Mouse (Mus musculus): ENCODE measurements around the gene Dock1.

Dock1 gene

DNA sequence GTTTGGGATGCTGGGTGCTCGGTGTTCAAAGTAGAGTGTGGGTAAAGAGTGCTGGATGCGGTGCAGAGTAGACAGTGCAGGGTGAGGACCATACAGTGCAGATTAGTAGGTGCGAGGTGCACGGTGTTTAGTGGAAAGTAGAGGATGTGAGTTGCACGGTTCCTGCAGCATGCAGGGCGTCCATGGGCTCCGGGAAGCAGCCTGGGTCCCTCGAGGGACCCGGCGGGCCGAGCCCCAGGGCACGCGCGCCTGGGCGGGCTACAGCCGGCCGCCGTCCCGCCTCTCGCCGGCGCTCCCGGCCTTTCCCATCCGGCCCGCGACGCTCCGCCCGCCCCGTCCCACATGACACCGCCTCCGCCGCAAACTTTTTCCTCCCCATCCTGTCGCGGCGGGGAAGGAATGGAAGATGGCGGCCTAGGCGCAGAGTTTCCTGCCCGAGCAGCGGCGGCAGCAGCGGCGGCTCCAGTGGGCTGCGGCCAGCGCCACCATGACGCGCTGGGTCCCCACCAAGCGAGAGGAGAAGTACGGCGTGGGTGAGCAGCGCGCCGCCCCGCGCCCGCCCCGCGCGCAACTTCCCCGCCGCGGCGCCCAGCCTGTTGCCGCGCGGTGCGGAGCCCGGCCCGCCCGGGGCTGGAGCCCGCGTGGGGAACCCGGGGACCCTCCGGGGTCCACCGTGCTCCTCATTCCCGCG is at the start of gene Dock1:
Dock1 (plus strand) TSS at position 343 of the 691 bp plus-strand sequence.
- peak in 1 of 2 experiments; percentile 59 for DNase-seq (ENCODE audit: low spot score in 2 of 2)

DNA sequence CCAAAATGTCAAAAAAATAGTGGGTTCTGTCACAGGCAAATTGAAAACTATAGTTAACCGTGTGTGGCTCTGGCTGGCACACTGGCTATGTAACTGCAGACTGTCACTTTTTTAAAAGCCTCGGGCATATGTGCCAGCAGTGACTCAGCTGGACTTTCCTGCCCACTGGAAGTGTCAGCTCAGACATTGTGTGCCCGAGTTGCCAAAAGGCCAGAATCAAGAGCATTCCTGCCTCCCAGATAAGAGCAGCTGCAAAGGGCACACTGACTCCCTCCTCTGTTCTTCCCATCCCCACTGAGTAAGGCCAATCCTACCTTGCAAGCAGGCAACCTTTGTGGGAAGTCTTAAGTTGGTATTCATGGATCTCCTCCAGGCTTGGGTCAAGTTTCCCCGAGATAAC is 42.5 kb upstream of the Dock1 start:
- no peak for DNase-seq (ENCODE audit: low spot score in 2 of 2)

DNA sequence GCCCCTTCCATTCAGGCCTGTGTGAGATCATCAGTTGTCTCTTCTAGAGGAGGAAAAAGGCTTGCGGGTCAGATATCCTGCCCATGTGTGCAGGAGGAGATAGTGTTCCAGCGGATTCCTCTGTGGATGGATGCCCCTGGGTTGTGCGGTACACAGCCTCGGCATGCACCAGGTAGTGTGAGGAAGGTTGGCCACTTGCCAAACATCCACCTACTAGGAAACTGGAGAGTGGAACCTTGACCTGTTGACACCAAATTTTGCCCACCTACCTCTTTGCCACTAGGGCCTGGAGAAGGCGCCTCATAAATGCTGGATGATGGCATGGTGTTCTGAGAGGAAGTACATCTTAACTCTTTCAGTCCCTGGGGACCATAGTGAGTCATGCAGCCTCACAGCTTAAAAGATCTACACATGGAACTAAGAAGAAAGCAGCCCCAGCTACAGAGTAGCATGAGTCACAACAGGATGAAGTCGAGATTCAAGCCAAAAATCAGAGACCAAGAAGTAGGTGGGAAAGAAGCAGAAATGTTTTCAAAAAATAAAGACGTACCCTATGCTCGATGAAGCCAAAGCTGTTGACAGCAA is 20.1 kb upstream of the Dock1 start:
- DNase-seq (ENCODE audit: low spot score in 2 of 2): no peak

DNA sequence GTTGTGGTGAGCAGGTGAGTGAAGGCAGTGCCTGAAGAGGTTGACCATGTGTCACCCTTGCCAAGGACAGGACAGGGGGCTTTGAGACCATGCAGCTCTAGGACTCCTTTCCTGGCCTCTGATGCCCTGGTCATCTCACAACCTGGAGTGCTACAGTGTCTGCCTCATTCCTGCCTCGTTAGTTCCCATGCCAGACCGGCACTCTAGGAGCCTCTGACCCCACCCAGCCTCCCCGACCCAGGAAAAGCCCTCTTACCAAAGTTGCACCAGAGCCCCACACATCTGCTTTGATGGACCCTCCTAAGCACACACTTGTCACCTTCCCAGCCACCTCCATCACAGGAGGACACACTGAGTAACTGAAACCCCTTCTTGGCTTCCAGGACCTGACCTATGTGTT is 19.4 kb upstream of the Dock1 start:
- DNase-seq (ENCODE audit: low spot score in 2 of 2): no peak

GRCm38 (mm10) chr7:134663241-134663640 is 7.2 kb upstream of the Dock1 start:
- no peak for DNase-seq (ENCODE audit: low spot score in 2 of 2)

- no peak for DNase-seq (ENCODE audit: low spot score in 2 of 2)
Observed at GRCm38 (mm10) chr7:134665642-134666282, 4.7 kb upstream of the Dock1 start.

- no peak for DNase-seq (ENCODE audit: low spot score in 2 of 2)
Observed at GRCm38 (mm10) chr7:134667271-134667702, 3.2 kb upstream of the Dock1 start.

DNA sequence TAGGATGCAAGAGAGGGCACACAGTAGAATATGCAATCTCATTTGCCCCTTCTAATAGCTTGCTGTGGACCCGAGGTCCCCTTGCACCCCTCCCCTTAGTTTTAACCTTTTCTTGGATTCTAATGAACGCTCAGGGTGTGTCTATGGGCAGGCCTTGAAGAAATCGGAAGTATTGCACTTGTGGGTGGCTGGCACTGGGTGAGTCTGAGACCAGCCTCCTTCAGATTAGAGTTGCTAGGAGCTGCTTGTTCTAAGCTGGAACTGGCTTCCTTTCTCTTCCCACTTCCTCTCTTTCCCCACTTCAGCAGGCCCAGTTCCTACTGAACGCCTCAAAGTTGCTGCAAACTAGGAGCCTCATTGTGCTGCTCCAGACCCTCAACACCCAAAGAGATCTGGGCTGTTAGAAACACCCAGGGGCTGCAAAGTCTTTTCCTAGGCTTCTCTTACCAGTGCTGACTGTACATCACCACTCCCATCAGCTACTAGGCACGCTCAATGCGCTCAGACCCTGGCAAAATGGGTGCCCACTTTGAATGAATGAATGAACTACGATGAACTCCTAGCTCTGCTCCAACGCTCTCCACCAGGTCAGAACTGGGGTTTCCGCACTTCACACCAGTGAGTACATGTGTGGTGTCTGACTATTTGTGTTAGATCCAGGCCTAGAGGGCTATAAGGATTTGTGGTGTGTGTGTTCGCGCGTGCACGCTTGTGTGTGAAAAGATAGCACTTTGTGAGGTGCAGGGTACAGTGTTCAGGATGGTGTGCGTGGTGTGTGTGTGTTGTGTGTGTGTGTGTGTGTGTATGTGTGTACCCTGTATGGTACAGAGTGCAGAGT is 761 bp upstream of the Dock1 start:
- DNase-seq (ENCODE audit: low spot score in 2 of 2): no peak

- peak in 1 of 2 experiments; percentile 17 for DNase-seq (ENCODE audit: low spot score in 2 of 2)
Observed at GRCm38 (mm10) chr7:134671003-134671461, 578 bp downstream of the Dock1 start.

DNA sequence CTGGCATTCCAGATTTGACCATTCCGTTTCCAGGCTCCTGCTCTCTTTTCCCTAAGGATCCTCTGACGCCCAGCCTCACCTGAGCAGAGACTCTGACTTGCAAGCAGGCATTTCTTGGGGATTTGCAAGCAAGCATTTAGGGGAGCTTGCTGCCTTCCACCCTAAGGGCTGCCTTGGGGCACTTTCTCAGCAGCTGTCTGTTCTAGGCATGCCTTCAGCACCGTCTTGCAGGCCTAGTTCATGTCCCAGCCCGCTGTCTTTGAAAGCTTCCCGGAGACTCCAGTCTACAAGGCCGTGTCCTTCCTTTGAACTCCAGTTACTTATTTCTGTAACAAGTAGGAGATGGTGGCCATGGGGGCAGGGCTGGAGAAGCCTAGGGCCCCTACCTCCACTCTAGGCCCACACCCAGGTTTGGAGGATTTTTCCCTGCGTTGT is 1.0 kb downstream of the Dock1 start:
- DNase-seq (ENCODE audit: low spot score in 2 of 2): no peak

- DNase-seq (ENCODE audit: low spot score in 2 of 2): no peak
Observed at GRCm38 (mm10) chr7:134673135-134673534, 2.7 kb downstream of the Dock1 start.

GRCm38 (mm10) chr7:134673952-134674351 is 3.5 kb downstream of the Dock1 start:
- no peak for DNase-seq (ENCODE audit: low spot score in 2 of 2)

DNA sequence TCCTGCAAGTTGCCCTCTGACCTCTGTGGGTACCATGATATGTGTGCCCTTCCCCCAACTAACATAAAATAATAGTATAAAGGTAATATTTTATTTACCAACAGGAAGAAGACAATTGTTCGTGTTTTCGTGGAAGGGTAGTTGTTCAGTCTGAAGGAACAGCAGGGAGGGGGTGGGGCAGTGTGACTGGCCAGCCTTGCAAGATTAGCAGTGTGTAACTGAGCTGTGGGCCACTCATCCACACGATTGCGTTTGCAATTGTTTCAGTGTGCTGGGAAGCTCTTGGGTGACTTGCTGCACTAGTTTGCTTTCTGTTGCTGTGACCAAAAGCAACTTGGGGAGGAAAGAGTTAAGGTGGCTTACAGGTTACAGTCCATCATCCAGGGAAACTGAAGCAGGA is 7.4 kb downstream of the Dock1 start:
- DNase-seq (ENCODE audit: low spot score in 2 of 2): no peak

DNA sequence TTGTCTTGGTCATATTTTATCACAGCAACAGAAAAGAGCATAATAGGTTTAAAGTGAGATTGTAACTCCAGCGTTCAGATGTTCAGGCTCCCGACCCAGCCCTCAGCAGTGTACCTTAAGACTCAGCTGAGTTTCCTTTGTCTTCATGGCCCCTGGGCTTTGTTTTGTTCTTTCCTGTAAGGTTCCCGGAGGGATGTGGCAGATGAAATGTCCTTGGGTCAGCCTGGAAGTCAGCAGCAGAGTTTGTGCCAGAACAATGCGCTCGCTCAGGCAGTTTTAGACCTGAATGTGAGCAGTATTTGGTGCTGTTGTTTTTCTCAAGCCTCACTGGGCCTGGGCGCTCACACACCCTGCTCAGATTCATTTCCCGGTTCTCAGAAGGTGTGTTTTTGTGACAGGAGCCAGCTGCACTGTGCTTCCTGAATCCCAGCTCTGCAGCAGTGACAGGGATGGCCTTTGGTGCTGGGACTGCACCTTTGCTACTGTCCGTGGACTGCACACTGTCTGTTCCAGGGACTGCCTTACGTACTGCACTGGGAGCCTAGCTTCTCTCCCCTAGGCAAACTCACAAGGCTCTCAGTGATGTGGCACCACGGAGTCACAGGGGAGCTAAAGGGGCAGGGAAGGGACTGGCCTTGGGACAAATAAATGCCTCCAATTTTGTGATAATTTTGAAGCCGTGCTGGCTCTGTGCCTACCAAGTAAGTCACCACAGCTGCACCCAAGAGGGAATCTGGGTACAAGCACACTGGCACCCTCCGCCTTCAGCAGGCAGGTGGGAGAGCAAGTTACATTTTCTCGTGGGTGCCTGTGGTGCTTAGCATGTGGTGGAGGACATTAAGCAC is 9.1 kb downstream of the Dock1 start:
- no peak for DNase-seq (ENCODE audit: low spot score in 2 of 2)

DNA sequence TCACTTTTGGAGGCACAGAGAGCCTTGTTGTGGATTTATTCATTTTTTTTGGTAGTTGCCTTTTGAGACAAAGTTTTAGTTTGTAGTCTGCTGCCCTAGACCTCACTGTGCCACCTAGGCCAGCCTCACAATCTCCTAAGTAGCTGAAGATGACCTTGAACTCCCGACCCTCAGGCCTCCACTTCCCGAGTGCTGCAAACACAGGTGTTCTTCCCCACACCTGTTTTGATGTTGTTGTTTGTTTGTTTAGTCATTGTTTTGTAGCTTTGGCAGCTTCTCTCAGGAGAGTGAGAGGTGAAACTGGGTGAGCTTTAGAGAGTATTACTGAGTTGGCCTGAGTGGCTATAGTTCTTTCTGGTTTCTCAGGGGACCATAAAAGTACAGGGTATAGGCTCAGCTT is 9.7 kb downstream of the Dock1 start:
- no peak for DNase-seq (ENCODE audit: low spot score in 2 of 2)

GRCm38 (mm10) chr7:134681729-134682527 is 11.5 kb downstream of the Dock1 start:
- DNase-seq (ENCODE audit: low spot score in 2 of 2): no peak

- no peak for DNase-seq (ENCODE audit: low spot score in 2 of 2)
Observed at GRCm38 (mm10) chr7:134688332-134688731, 17.9 kb downstream of the Dock1 start.

GRCm38 (mm10) chr7:134690118-134690517 is 19.7 kb downstream of the Dock1 start:
- DNase-seq (ENCODE audit: low spot score in 2 of 2): no peak

- no peak for DNase-seq (ENCODE audit: low spot score in 2 of 2)
Observed at GRCm38 (mm10) chr7:134690806-134691205, 20.4 kb downstream of the Dock1 start.

DNA sequence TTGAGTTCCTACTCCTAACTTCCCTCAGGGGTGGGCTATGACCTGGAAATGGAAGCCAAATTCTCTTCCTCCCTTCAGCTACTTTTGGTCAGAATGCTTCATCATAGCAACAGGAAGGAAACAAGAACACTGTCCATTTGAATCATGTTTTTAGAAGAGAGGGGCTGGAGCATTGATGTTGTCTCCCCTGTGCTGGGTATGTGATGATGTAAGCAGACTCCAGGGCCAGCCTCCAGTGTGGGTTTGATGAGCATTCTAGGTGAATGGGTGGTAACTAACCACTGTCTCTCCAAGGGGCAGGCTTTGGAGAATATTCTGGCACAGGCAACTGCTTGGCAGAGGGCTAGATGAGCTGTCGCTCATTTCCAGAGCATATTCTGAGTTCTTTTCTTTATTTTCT is 22.9 kb downstream of the Dock1 start:
- no peak for DNase-seq (ENCODE audit: low spot score in 2 of 2)
